Comparison of ENCODE assay signal across 9 mouse cellular contexts in the genomic region with DNA sequence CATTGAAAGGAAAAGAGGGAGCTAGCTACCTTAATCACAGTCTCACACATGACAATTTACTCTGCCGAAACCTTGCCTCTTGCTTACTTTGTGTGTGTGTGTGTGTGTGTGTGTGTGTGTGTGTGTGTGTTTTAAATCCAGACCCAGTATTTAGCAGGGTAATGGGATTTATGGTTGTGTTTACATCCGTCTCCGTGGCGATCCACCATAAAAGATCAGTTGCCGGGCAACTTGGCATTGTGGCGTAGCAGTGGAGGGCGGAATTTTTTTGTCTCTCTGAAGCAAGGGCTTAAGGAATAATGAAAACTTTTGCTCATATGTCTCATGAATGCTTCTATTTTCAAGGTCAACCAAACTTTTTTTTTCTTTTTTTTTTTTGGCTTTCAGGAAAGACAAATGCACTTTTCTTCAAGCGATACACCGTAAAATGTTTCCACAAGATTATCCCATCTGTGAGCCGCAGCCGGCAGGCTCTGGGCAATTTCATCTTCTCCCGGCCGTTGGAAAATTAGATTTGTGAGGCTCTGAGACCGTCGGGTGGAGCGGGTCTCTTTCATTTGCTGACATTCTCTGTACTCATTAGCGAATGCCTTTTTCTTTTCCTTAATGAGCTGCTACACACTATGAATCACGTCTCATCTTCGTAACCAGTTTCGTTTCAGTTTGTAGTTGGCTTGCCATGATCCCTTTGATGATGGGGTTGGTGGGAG. TPM values are rescaled to one million over a fixed set of nuclear protein-coding genes. Genes with fewer than 3 reads are reported as not detected.
A peak's percentile ranks its signal among the peaks of the same experiment; 100 is the strongest.
DNase-seq lines count a peak whose midpoint lies in the region; ATAC-seq and TF ChIP-seq lines count a peak whose summit lies in the region.
"Had no signal": no experiment of that assay in that cellular context is flagged by ENCODE, and none has a peak within 500 bp of the region (broad histone marks: within the 10 kb centered on the region; RNA-seq: fewer than 3 reads in every experiment).

No protein-coding gene starts in this region.

- peak; percentile 77 for ATAC-seq in forebrain, embryonic 12.5 days (ENCODE audit: low FRiP score)
- no peak for ATAC-seq in limb, embryonic 15.5 days (ENCODE audit: insufficient number of reproducible peaks, low FRiP score, low TSS enrichment, low read depth)

- no peaks in the 10 kb centered on the region for H3K27me3 ChIP-seq in kidney, adult 2 months (replicated peaks; ENCODE audit: control insufficient read depth, insufficient read depth, low read length)
- H3K27me3 ChIP-seq in forebrain, embryonic 12.5 days: peaks cover 17% of the 10 kb centered on the region; the same call in 1 of the 2 replicates
- no peaks in the 10 kb centered on the region for H3K27me3 ChIP-seq in limb, embryonic 15.5 days
- H3K27me3 ChIP-seq in heart, embryonic 10.5 days (ENCODE audit: insufficient read depth, poor library complexity, severe bottlenecking): no peaks in the 10 kb centered on the region

- WGBS in kidney, adult 2 months: 30% methylated on average over 20 of the region's 20 CpGs
- WGBS in forebrain, embryonic 12.5 days: 10% methylated on average over 20 of the region's 20 CpGs
- 17% methylated on average over 20 of the region's 20 CpGs for WGBS in limb, embryonic 15.5 days
- 74% methylated on average over 20 of the region's 20 CpGs for WGBS in heart, embryonic 10.5 days

- peak; percentile 5 for DNase-seq in kidney, adult 2 months
- DNase-seq in kidney, postnatal 25 days: no peak
- DNase-seq in brain, adult 2 months (ENCODE audit: low read depth, low spot score): peak; percentile 42
- peak; percentile 8 for DNase-seq in telencephalon, adult 2 months (ENCODE audit: low read depth, low spot score)
- no peak for DNase-seq in heart, postnatal 36 days
- no peak for DNase-seq in heart, embryonic 10.5 days (ENCODE audit: low spot score)

- peak overlapping the region; percentile 22; the same call in 1 of the 2 replicates for H3K4me3 ChIP-seq in kidney, adult 2 months (ENCODE audit: insufficient read depth, low read depth, low read length)
- peak overlapping the region; percentile 24 for H3K4me3 ChIP-seq in forebrain, embryonic 12.5 days (replicated peaks)
- peak overlapping the region; percentile 23 for H3K4me3 ChIP-seq in limb, embryonic 15.5 days
- H3K4me3 ChIP-seq in heart, embryonic 10.5 days: no peak overlapping the region

- intact Hi-C loops in heart, postnatal 36 days (cut with DNase I): no loop called here

- H3K9me3 ChIP-seq in forebrain, embryonic 12.5 days: no peaks in the 10 kb centered on the region
- H3K9me3 ChIP-seq in limb, embryonic 15.5 days: no peaks in the 10 kb centered on the region
- H3K9me3 ChIP-seq in heart, embryonic 10.5 days: no peaks in the 10 kb centered on the region
- H3K9me3 ChIP-seq: G1E had no signal

- no peak overlapping the region for H3K27ac ChIP-seq in kidney, adult 2 months (ENCODE audit: insufficient read depth, low read depth, low read length)
- peak overlapping the region; percentile 53; the same call in 1 of the 2 replicates for H3K27ac ChIP-seq in forebrain, embryonic 12.5 days
- no peak overlapping the region for H3K27ac ChIP-seq in limb, embryonic 15.5 days
- no peak overlapping the region for H3K27ac ChIP-seq in heart, embryonic 10.5 days

- H3K4me2 ChIP-seq in forebrain, embryonic 12.5 days: peak overlapping the region; percentile 50
- peak overlapping the region; percentile 40 for H3K4me2 ChIP-seq in limb, embryonic 15.5 days

- H3K4me1 ChIP-seq in kidney, adult 2 months (ENCODE audit: control insufficient read depth, insufficient read depth, low read length): no peaks in the 10 kb centered on the region
- peaks cover 11% of the 10 kb centered on the region for H3K4me1 ChIP-seq in forebrain, embryonic 12.5 days
- H3K4me1 ChIP-seq in limb, embryonic 15.5 days: no peaks in the 10 kb centered on the region
- H3K4me1 ChIP-seq in heart, embryonic 10.5 days: peaks cover under 1% of the 10 kb centered on the region; the same call in 1 of the 2 replicates

- H3K9ac ChIP-seq in forebrain, embryonic 12.5 days: no peak overlapping the region
- no peak overlapping the region for H3K9ac ChIP-seq in limb, embryonic 15.5 days

- no peak for TF ChIP-seq CTCF in kidney, adult 2 months (conservative IDR thresholded peaks at IDR 0.05; ENCODE audit: insufficient read depth, insufficient read length, low read depth, low read length)

- H3K36me3 ChIP-seq in kidney, adult 2 months (ENCODE audit: control insufficient read depth, insufficient read depth, low read length): no peaks in the 10 kb centered on the region
- no peaks in the 10 kb centered on the region for H3K36me3 ChIP-seq in forebrain, embryonic 12.5 days (replicated peaks)
- H3K36me3 ChIP-seq in limb, embryonic 15.5 days: no peaks in the 10 kb centered on the region
- no peaks in the 10 kb centered on the region for H3K36me3 ChIP-seq in heart, embryonic 10.5 days
- H3K36me3 ChIP-seq: G1E had no signal

- TF ChIP-seq POLR2A in kidney, adult 2 months (IDR thresholded peaks at IDR 0.05; ENCODE audit: low read depth, low read length): no peak

RNA-seq across cellular contexts. Expression of a gene that starts 53.9 kb away (rescaled TPM):
- polyA plus RNA-seq in kidney, adult 2 months (2012; rRNA removed): 17.5 and 19.6 TPM in 2 replicates
- polyA plus RNA-seq in forebrain, embryonic 12.5 days (2016; fragmentation: Nextera tagmentation; extraction: Ambion mirVana): 24.0 and 24.4 TPM in 2 replicates
- 17.4 and 19.5 TPM in 2 replicates for polyA plus RNA-seq in limb, embryonic 15.5 days (2015; fragmentation: Nextera tagmentation; extraction: Ambion mirVana)
- total RNA-seq in heart, postnatal 36 days (2021): 10 to 100 TPM; 17.5 to 18.5 TPM
- 8.1 and 16.9 TPM in 2 replicates for polyA plus RNA-seq in heart, embryonic 10.5 days (2016; fragmentation: Nextera tagmentation; extraction: Ambion mirVana)

Comparison
In these comparisons a context has a peak if more than half of its experiments do, and no peak if none do; other contexts are left out.
1. DNase-seq: peak in kidney, adult 2 months (single experiment), brain, adult 2 months (single experiment) and telencephalon, adult 2 months (single experiment); none in kidney, postnatal 25 days (0 of 2), heart, postnatal 36 days (0 of 2) and heart, embryonic 10.5 days (single experiment).